Mouse (Mus musculus) left cerebral cortex, postnatal 14 days (tissue): ENCODE measurements around the gene Ints1. TPM values are rescaled to one million over a fixed set of nuclear protein-coding genes. Genes with fewer than 3 reads are reported as not detected.

Experiments
- DNase-seq, 2 experiments: peaks; one replicate each; pipeline ENCODE4 v3.0.0; 2021 to 2022; ENCODE audit warnings: low spot score in 2 of 2, mixed read lengths in 1 of 2
- intact Hi-C: fragments of 180-260 bp; cut with DNase I; formaldehyde crosslinking; loops from one replicate; pipeline ENCODE4 v1.15.1; 2025
- microRNA-seq, 2 experiments: library from miRNA; unstranded; fragments of <30 nt; microRNA quantifications; one replicate each; pipeline ENCODE4 v1.2.0; 2022
- total RNA-seq, 2 experiments: library from RNA; stranded (reverse); gene quantifications; 2 replicates each; pipeline ENCODE4 v1.2.3; 2021

Gene Ints1
- total RNA-seq, 2 experiments from 2014 or later: 96.8 to 102 TPM

DNA sequence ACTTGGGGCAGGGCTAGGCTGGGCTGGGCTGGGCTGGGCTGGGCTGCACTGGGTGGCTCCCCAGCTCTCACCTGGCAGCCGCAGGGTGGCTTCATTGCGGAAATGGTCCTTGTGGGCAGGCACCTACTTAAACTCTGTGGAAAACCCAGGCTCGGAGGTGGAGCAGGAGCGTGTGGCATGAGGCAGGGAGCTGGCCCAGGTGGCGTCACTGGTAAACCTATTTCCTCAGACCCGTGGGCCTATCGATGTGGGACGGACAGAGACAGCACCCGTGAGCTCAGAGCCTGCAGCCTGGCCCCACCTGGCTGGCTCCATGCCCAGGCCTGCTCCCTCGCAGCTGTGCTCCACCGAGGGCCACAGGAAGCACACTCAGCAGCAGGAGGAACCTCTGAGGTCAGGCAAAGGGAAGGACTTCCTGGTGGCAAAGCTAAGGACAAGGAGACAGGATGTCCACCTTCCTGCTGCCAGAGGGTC, 42.8 kb downstream of the Ints1 start:
- intact Hi-C loops: no loop called here
- DNase-seq: no peak

DNA sequence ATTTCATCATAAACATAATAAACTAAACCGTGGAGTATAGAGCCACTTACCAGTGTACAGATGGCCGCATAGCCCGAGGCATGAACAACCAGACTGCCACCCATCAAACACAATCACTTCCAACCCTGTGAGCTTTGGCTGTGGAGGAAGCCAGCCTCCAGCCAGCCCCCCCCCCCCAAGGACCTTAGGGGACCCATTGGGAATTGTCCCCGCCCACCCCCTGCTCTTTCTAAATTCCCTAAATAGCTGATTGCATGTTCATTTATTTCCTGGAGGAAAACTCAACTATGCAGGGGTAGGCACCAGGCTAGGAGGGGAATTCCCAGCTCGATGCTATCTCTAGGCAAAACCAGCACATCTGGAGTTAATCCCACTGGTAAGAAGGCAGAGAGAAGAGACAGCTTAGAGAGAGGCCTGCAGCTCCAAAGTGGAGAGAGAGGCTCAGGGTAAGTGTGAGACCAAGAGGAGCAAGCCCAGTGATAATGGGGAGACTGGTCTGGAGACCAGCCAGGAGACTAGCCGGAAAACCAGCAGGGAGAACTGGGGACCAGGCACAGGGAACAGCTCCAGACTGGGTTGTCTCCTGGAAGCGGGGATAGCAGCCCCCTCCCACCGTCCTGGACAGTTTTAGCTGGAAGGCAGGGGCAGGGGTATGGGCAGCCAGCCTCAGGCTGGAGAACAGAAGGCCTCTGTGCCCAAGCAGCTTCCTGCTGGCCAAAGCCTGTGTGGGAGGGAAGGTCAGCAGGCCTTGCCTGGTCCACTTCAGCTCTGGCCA, 44.6 kb downstream of the Ints1 start:
- intact Hi-C loops: no loop called here
- DNase-seq: peak in 1 of 2 experiments; percentile 19

DNA sequence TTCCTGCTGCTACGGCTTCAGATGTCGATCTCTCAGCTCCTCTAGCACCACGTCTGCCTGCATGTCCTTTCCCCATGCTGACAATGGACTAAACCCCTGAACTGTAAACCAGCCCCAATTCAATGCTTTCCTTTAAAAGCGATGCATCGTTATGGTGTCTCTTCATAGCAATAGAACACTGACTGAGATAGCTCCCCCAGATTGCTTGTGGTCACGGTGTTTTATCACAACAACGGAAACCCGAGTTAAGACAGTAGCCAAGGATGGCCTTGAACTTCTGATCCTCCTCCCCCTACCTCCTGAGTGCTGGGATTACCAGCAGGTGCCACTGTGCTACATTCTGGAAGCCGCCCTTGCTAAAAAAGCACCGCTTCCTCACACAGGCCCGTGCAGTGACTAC, 48.2 kb downstream of the Ints1 start:
- DNase-seq: no peak
- intact Hi-C loops: no loop called here

DNA sequence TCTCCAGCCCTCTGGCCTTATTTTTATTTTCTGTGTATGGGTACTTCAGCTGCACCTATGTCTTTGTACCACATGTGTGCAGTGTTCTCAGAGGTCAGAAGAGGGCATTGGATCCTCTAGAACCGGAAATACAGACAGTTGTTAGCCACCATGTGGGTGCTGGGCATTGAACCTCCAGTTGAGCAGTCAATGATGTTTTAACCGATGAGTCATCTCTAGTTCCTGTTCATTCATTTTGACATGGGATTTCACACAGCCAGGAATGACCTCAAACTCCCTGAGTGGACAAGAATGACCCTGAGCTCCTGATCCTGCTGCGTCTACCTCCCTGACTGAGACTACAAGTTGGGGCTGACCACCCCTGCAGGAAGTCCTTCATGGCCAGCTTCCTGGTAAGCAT, 49.3 kb downstream of the Ints1 start:
- intact Hi-C loops: no loop called here
- DNase-seq: no peak

DNA sequence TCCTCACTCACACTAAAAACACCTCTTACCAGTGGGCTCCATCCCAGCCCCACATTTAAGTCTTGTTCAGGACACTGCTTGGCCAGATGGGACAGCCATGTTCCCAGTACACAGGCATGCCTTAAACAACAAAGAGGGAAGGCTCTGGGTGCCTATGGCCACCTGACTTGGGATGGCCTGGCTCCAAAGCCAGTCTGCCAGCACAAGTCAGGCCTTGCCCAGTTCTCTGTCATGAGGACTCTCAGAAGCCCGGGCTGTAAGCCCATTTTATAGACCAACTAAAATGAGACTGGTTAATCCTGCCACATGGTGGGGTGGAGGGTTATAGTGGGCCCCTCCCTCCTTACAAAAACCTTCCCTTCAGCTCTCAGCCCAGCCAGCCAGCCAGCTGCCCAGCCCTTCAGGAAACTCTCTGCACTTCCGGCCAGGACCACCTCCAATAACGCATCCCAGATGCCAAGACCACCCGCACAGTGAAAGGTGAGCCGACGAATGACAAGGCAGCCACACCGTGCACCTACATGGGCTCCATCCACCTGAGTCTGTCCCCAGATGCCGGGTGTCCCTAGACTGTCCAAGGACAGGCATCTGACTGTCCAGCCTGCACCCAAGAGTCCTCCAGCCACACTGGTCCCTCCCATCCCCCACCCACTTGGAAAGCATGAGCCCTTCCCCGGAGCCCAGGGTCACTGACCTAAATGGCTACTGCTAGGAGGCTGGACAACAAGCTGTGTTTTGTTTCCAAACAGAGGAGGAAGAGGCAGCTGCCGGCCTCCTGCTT, 50.9 kb downstream of the Ints1 start:
- intact Hi-C loops: no loop called here
- DNase-seq: no peak

DNA sequence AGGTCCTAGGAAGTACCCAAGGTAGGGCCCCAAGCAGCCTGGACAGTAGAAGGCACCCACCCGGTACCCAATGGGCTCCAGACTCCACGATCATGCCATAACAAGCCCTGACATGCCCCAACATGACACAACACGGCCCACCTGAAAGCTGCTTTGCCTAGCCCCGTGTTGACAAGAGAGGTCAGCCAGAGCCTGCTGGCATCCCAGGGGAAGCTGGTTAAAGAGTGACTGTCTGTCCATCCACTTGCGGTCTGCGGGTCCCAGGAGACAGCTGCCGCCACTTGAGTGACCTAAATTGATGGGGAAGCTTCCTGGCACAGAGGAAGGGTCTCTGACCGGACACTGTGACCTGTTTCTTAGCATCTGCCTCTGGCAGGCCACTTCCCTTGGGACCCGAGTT, 52.4 kb downstream of the Ints1 start:
- intact Hi-C loops: no loop called here
- no peak for DNase-seq

DNA sequence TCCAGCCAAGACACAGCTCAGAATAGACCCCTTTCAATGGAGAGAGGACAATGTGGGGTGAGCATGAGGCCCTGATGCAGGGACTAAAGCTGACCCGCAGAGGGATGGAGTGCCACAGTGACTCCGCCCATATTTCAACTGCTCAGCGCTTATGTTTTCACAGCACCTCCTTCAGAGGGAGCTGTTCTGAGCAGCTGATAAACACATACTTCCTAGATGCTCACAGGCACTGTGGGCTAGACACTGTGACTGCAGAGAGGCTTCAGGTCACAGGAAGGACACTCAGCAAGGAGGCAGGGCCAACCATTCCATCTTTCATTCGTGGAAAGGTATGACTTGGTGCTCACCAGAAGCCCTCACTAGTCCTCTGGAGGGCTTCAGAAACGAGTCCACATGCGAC, 52.8 kb downstream of the Ints1 start:
- no peak for DNase-seq
- intact Hi-C loops: no loop called here

DNA sequence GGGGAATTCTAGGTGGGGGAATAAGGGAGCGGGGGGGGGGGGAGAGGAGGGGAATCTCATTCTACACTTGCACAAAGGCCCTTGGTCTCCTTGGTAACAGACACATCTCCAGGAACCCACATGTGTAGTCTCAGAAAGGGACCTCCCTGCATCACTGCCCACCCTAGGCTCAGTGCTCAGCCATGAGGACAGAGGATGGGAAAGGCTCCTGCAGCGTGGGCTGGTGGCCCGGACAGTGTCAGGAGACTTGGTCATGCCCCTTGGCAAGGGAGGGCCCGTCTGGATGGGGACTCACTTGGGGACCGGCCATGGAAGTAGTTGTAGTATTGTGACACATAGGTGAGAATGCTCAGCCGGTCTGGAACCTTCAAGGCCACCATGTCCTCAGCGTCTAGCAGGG, 56.5 kb downstream of the Ints1 start:
- intact Hi-C loops: no loop called here
- DNase-seq: no peak

DNA sequence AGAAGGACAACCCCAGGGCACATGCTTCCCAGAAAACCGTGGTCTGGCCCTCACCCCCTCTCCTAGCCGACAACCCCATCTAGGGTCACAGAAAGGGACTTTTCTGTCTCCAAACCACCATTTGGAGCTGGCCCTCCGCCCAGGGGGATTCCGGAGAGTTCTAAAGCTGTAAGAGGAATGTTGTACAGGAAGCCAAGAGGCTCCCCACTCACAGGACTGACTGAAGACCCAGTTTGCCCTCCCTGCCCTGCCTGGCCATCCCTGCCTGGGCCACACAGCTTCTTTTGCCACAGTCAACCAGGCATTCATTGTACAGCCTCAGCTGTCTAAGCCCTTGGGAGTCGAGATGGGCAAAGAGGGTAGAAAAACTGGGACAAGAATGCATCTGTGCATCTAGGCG, 56.9 kb downstream of the Ints1 start:
- intact Hi-C loops: no loop called here
- DNase-seq: no peak

DNA sequence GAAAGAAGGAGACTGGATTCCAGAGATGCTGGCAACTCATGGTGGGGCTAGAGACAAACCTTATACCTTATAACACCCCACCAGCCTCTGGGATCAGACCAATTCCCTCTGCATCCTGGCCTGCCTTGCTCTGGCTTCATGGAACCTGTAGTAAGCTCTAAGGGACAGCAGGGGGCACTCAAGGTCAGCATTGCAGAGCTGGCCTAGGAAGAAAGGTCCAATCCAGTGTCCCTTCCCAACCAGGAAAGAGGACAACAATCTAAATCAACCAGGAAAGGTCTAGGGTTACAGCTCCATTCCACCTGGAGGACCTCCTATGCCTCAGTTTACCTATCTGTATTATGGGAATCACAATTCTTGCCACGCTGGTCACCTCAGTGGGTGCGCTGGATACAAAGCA, 57.8 kb downstream of the Ints1 start:
- intact Hi-C loops: loop anchor here (1.0 kb wide), 1 partner anchor 33 kb away; no protein-coding TSS in a partner anchor
- DNase-seq: peak in 1 of 2 experiments; percentile 59

DNA sequence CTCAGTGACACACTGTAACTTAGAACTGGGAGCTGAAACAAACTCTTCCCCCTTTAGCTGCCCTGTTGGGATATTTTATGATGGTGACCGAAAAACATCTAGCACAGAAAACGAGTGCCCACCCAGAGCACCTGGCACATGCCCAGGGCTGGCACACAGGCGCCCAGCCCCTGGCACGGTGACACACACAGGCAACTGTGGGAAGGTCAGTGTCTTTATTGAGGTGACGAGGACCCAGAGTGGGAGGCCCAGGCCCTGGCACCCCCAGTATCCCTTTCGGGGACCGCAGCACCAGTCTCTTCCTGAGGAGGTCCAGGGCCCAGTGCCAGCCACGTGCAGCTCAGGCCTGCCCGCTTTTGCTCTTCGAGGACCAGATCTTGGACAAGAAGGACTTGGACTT, 69.0 kb downstream of the Ints1 start:
- intact Hi-C loops: no loop called here

DNA sequence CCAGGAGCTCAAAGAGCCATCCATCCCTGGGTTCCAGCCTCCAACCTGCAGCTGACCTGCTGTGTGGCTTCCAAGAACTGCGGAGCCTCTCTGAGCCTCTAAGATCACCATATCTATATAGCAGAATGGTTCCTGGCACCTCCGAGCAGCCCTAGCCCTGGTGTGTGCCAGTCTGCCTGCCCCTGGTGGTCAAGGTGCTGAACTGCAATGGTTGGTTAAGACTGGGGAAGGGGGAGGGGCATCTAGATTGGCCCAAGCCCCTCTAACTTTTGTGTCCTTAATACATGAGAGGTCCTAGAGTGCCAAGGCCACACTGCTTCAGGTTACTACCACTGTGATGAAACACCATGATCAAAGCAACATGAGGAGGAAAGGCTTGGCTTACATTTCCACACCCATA, 72.6 kb downstream of the Ints1 start:
- intact Hi-C loops: no loop called here
- DNase-seq: no peak

More for the DNA sequence above, 69.0 kb downstream of the Ints1 start:
- no peak for DNase-seq

DNA sequence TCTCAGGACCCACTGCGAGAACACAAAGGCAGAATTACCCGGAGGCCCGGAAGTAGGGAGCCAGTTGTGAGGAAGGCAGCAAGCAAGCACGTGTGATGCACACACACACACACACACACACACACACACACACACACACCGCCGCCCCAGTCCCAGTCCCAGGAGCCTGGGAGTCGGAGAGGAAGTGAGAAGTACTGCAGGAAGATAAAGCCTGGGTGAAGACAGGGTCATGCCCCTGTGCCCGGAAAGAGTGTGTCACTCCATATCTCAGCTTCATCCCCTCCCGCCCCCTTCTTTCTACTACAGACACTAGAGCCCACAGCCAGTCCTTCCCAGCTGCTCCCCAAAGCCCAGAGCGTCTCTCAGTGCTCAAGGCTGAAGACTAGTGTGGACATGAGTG, 73.2 kb downstream of the Ints1 start:
- no peak for DNase-seq
- intact Hi-C loops: no loop called here

Small RNA genes within 50 kb of the gene (microRNA-seq; reads per million reads assigned to microRNA genes)
- 2.7 to 3.2 reads per million in 2 experiments for gene Mir7037

Other genes starting within 250 kb of the Ints1 start
- gene Uncx, start 232.2 kb downstream of the Ints1 start, total RNA-seq: under 1 TPM in 1 of 2 experiments, not detected in 1; 0.48 TPM
- gene Micall2, start 39.3 kb downstream of the Ints1 start, total RNA-seq: 1 to 10 TPM; 1.6 to 2.8 TPM
- 1 to 10 TPM; 7.6 to 8.5 TPM for gene Mafk, start 15.8 kb upstream of the Ints1 start, total RNA-seq
- under 1 TPM in 1 of 2 experiments, not detected in 1; 0.08 TPM for gene Tmem184a, start 44.2 kb upstream of the Ints1 start, total RNA-seq
- gene Gm26938, start 50.7 kb upstream of the Ints1 start, total RNA-seq: not detected
- 10 to 100 TPM; 17.2 to 17.9 TPM for gene Psmg3, start 51.2 kb upstream of the Ints1 start, total RNA-seq
- 10 to 100 TPM; 38.6 to 41.7 TPM for gene Elfn1, start 132.3 kb upstream of the Ints1 start, total RNA-seq